Comparison of ENCODE assay signal across 21 mouse cellular contexts in the genomic region with DNA sequence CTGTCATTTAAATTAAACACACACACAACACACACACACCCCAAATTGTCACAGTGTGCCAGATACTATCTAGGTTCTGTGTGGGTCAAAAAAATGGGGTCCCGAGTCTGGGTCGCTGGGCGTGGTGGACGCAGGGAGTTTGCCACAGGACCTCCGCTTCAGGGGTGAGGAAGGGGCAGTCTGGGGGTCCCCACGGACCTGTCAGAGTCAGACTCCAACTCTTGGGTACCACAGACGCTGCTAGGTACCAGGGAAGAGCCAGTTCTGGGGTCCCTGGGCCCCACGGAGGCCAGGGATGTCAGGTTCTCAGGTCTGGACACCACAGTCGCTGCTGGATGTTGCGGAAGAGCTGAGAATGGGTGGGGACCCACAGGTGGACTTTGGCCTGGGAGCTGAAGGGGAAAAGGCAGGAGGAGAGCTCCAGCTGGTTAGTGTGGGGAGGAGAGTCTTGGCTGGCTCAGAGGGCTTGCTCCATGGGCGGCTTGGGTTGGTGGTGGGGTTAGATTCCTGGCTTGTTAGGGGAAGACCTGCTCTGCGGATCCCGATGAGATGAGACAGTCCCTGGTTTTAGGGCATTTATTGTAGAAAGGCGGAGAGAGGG. TPM values are rescaled to one million over a fixed set of nuclear protein-coding genes. Genes with fewer than 3 reads are reported as not detected.
DNase-seq lines count a peak whose midpoint lies in the region; ATAC-seq and TF ChIP-seq lines count a peak whose summit lies in the region.
"Had no signal": no experiment of that assay in that cellular context is flagged by ENCODE, and none has a peak within 500 bp of the region (broad histone marks: within the 10 kb centered on the region; RNA-seq: fewer than 3 reads in every experiment).

No protein-coding gene starts in this region.

- no peak overlapping the region for H3K9ac ChIP-seq in forebrain, embryonic 15.5 days (replicated peaks)
- no peak overlapping the region for H3K9ac ChIP-seq in forebrain, postnatal 0 days
- H3K9ac ChIP-seq in midbrain, postnatal 0 days (replicated peaks; ENCODE audit: low read length, poor library complexity, severe bottlenecking) = no peak overlapping the region
- no peak overlapping the region for H3K9ac ChIP-seq in hindbrain, embryonic 12.5 days
- H3K9ac ChIP-seq in midbrain, embryonic 14.5 days (replicated peaks; ENCODE audit: low read length) = no peak overlapping the region
- H3K9ac ChIP-seq: limb, embryonic 13.5 days; liver, embryonic 14.5 days had no signal

- 86% methylated on average over 14 of the region's 14 CpGs for WGBS in forebrain, embryonic 15.5 days
- WGBS in forebrain, postnatal 0 days = 87% methylated on average over 14 of the region's 14 CpGs
- WGBS in midbrain, embryonic 10.5 days = 87% methylated on average over 14 of the region's 14 CpGs
- 89% methylated on average over 14 of the region's 14 CpGs for WGBS in midbrain, postnatal 0 days
- 84% methylated on average over 14 of the region's 14 CpGs for WGBS in hindbrain, embryonic 12.5 days
- 87% methylated on average over 14 of the region's 14 CpGs for WGBS in midbrain, embryonic 14.5 days

- H3K4me2 ChIP-seq in forebrain, embryonic 15.5 days (replicated peaks) = no peak overlapping the region
- no peak overlapping the region for H3K4me2 ChIP-seq in forebrain, postnatal 0 days (ENCODE audit: low read depth)
- no peak overlapping the region for H3K4me2 ChIP-seq in midbrain, postnatal 0 days (ENCODE audit: low read depth, low read length, poor library complexity, severe bottlenecking)
- no peak overlapping the region for H3K4me2 ChIP-seq in hindbrain, embryonic 12.5 days (replicated peaks)
- no peak overlapping the region for H3K4me2 ChIP-seq in midbrain, embryonic 14.5 days (ENCODE audit: low read length)
- H3K4me2 ChIP-seq: limb, embryonic 13.5 days had no signal

- intact Hi-C loops in gastrocnemius, postnatal 36 days (cut with DNase I) = no loop called here

- no peaks in the 10 kb centered on the region for H3K4me1 ChIP-seq in forebrain, embryonic 15.5 days
- H3K4me1 ChIP-seq in forebrain, postnatal 0 days (ENCODE audit: insufficient read depth) = no peaks in the 10 kb centered on the region
- H3K4me1 ChIP-seq in midbrain, embryonic 10.5 days = peaks cover 17% of the 10 kb centered on the region; the same call in 1 of the 2 replicates
- H3K4me1 ChIP-seq in midbrain, postnatal 0 days (ENCODE audit: insufficient read depth, low read length) = no peaks in the 10 kb centered on the region
- H3K4me1 ChIP-seq in hindbrain, embryonic 12.5 days = peaks cover 29% of the 10 kb centered on the region
- peaks cover 26% of the 10 kb centered on the region for H3K4me1 ChIP-seq in midbrain, embryonic 14.5 days (ENCODE audit: control insufficient read depth, insufficient read depth, low read length)

- no peaks in the 10 kb centered on the region for H3K27me3 ChIP-seq in forebrain, embryonic 15.5 days
- H3K27me3 ChIP-seq in forebrain, postnatal 0 days (ENCODE audit: insufficient read depth, low read length) = no peaks in the 10 kb centered on the region
- no peaks in the 10 kb centered on the region for H3K27me3 ChIP-seq in midbrain, embryonic 10.5 days (ENCODE audit: low read depth, poor library complexity, severe bottlenecking)
- no peaks in the 10 kb centered on the region for H3K27me3 ChIP-seq in midbrain, postnatal 0 days (ENCODE audit: insufficient read depth, low read length)
- H3K27me3 ChIP-seq in hindbrain, embryonic 12.5 days = no peaks in the 10 kb centered on the region
- no peaks in the 10 kb centered on the region for H3K27me3 ChIP-seq in midbrain, embryonic 14.5 days (ENCODE audit: control insufficient read depth, insufficient read depth, low read length)
- H3K27me3 ChIP-seq: CH12.LX; limb, embryonic 13.5 days had no signal

- H3K36me3 ChIP-seq in forebrain, embryonic 15.5 days = no peaks in the 10 kb centered on the region
- H3K36me3 ChIP-seq in forebrain, postnatal 0 days (ENCODE audit: insufficient read depth) = no peaks in the 10 kb centered on the region
- no peaks in the 10 kb centered on the region for H3K36me3 ChIP-seq in midbrain, embryonic 10.5 days
- no peaks in the 10 kb centered on the region for H3K36me3 ChIP-seq in midbrain, postnatal 0 days (ENCODE audit: insufficient read depth, low read length)
- no peaks in the 10 kb centered on the region for H3K36me3 ChIP-seq in hindbrain, embryonic 12.5 days
- H3K36me3 ChIP-seq in midbrain, embryonic 14.5 days (ENCODE audit: control insufficient read depth, insufficient read depth, low read length) = no peaks in the 10 kb centered on the region
- H3K36me3 ChIP-seq: limb, embryonic 13.5 days had no signal

- no peaks in the 10 kb centered on the region for H3K9me3 ChIP-seq in forebrain, embryonic 15.5 days
- H3K9me3 ChIP-seq in forebrain, postnatal 0 days (ENCODE audit: low read length) = no peaks in the 10 kb centered on the region
- H3K9me3 ChIP-seq in midbrain, embryonic 10.5 days (replicated peaks) = no peaks in the 10 kb centered on the region
- no peaks in the 10 kb centered on the region for H3K9me3 ChIP-seq in midbrain, postnatal 0 days (ENCODE audit: low read length)
- no peaks in the 10 kb centered on the region for H3K9me3 ChIP-seq in hindbrain, embryonic 12.5 days (replicated peaks)
- H3K9me3 ChIP-seq in midbrain, embryonic 14.5 days (ENCODE audit: control insufficient read depth, low read length) = no peaks in the 10 kb centered on the region
- H3K9me3 ChIP-seq: limb, embryonic 13.5 days had no signal

- no peak overlapping the region for H3K4me3 ChIP-seq in forebrain, embryonic 15.5 days
- no peak overlapping the region for H3K4me3 ChIP-seq in forebrain, postnatal 0 days (ENCODE audit: low read depth, low read length)
- H3K4me3 ChIP-seq in midbrain, embryonic 10.5 days = no peak overlapping the region
- no peak overlapping the region for H3K4me3 ChIP-seq in midbrain, postnatal 0 days (ENCODE audit: low read depth, low read length)
- H3K4me3 ChIP-seq in hindbrain, embryonic 12.5 days = no peak overlapping the region
- H3K4me3 ChIP-seq in midbrain, embryonic 14.5 days (replicated peaks; ENCODE audit: low read depth, low read length) = no peak overlapping the region
- H3K4me3 ChIP-seq: gastrocnemius, adult 2 months; heart, adult 2 months; limb, embryonic 13.5 days; myocyte had no signal

- DNase-seq in forebrain, postnatal 0 days = no peak
- no peak for DNase-seq in midbrain, embryonic 10.5 days (ENCODE audit: low spot score)
- no peak for DNase-seq in midbrain, postnatal 0 days (ENCODE audit: low spot score)
- DNase-seq in midbrain, embryonic 14.5 days = no peak
- no peak for DNase-seq in thymus, postnatal 4 days
- no peak for DNase-seq in gastrocnemius, postnatal 36 days
- DNase-seq: adrenal gland, adult 2 months; cerebellum, adult 11-12 months; cerebellum, postnatal 25 days; gastrocnemius, adult 2 months; heart, adult 2 months; kidney, postnatal 25 days; thymus, adult 18-20 months had no signal

- ATAC-seq in forebrain, embryonic 15.5 days (replicated peaks) = peak; percentile 14; the same call in 1 of the 2 replicates
- ATAC-seq in forebrain, postnatal 0 days = no peak
- ATAC-seq in midbrain, postnatal 0 days (ENCODE audit: low FRiP score) = no peak
- ATAC-seq in hindbrain, embryonic 12.5 days (ENCODE audit: low FRiP score) = no peak
- no peak for ATAC-seq in midbrain, embryonic 14.5 days (ENCODE audit: low FRiP score, low TSS enrichment)
- ATAC-seq: lung, postnatal 0 days had no signal

- peak overlapping the region; percentile 38; the same call in 1 of the 2 replicates for H3K27ac ChIP-seq in forebrain, embryonic 15.5 days (replicated peaks)
- H3K27ac ChIP-seq in forebrain, postnatal 0 days (ENCODE audit: low read depth, low read length) = no peak overlapping the region
- H3K27ac ChIP-seq in midbrain, embryonic 10.5 days (replicated peaks) = peak overlapping the region; percentile 4; the same call in 1 of the 2 replicates
- no peak overlapping the region for H3K27ac ChIP-seq in midbrain, postnatal 0 days (ENCODE audit: low read depth, low read length)
- peak overlapping the region; percentile 12; the same call in 1 of the 2 replicates for H3K27ac ChIP-seq in hindbrain, embryonic 12.5 days
- H3K27ac ChIP-seq in midbrain, embryonic 14.5 days (replicated peaks; ENCODE audit: low read depth, low read length) = peak overlapping the region; percentile 53; the same call in 1 of the 2 replicates
- H3K27ac ChIP-seq: gastrocnemius, adult 2 months; heart, adult 2 months; limb, embryonic 13.5 days; liver, embryonic 14.5 days had no signal

- no peak for TF ChIP-seq CTCF in forebrain, postnatal 0 days (IDR thresholded peaks at IDR 0.05; ENCODE audit: low read depth)
- no peak for TF ChIP-seq CTCF in midbrain, postnatal 0 days (IDR thresholded peaks at IDR 0.05)

RNA-seq across cellular contexts. Expression of a gene that starts 39.9 kb away (rescaled TPM):
- 5.3 and 5.6 TPM in 2 replicates for polyA plus RNA-seq in forebrain, embryonic 15.5 days (2015; fragmentation: Nextera tagmentation; extraction: Ambion mirVana)
- total RNA-seq in forebrain, postnatal 0 days (2014; rRNA removed) = 2.8 and 3.3 TPM in 2 replicates
- polyA plus RNA-seq in forebrain, postnatal 0 days (2015; fragmentation: Nextera tagmentation; extraction: Ambion mirVana) = 1.5 and 2.3 TPM in 2 replicates
- polyA plus RNA-seq in midbrain, embryonic 10.5 days (2016; fragmentation: Nextera tagmentation; extraction: Ambion mirVana) = 2.0 and 3.2 TPM in 2 replicates
- 6.1 and 6.4 TPM in 2 replicates for total RNA-seq in midbrain, postnatal 0 days (2014; rRNA removed)
- polyA plus RNA-seq in midbrain, postnatal 0 days (2015; fragmentation: Nextera tagmentation; extraction: Ambion mirVana) = 2.8 and 2.9 TPM in 2 replicates
- polyA plus RNA-seq in hindbrain, embryonic 12.5 days (2016; fragmentation: Nextera tagmentation; extraction: Ambion mirVana) = 5.4 and 5.6 TPM in 2 replicates
- 5.6 and 7.6 TPM in 2 replicates for polyA plus RNA-seq in midbrain, embryonic 14.5 days (2014; fragmentation: Nextera tagmentation; extraction: Ambion mirVana)
- under 1 TPM in 1 of 2 experiments, not detected in 1; 0.10 TPM for total RNA-seq in gastrocnemius, postnatal 36 days (2021)
- total RNA-seq: gastrocnemius, adult 2 months; megakaryocyte, adult 5-6 weeks had no signal

Comparison
In these comparisons a context has a peak if more than half of its experiments do, and no peak if none do; other contexts are left out.
1. H3K27ac ChIP-seq: peak in forebrain, embryonic 15.5 days (single experiment), midbrain, embryonic 10.5 days (single experiment), hindbrain, embryonic 12.5 days (single experiment) and midbrain, embryonic 14.5 days (single experiment); none in forebrain, postnatal 0 days (single experiment) and midbrain, postnatal 0 days (single experiment).